Mouse (Mus musculus) kidney, adult 2 months (tissue): ENCODE measurements around the gene Etv3.
"Not testable (repeated sequence)": the region's sequence is repeated elsewhere in the genome, so short reads cannot be mapped to it uniquely, and the experiment has no call there.

Experiments used
- CTCF ChIP-seq: fragments of 200-500 bp; conservative IDR thresholded peaks from 2 replicates; pipeline ENCODE4 v1.5.1; 2011; ENCODE audit warnings: low read depth, mild to moderate bottlenecking, control low read depth, low read length, moderate library complexity, mixed read lengths; ENCODE audit not compliant: insufficient read depth, insufficient read length
- POLR2A ChIP-seq: fragments of 200-500 bp; IDR thresholded peaks from one replicate; pipeline ENCODE4 v1.6.1; 2011; ENCODE audit warnings: low read depth, low read length, control low read depth

GRCm38 (mm10) chr3:87554859-87555258 is 29.7 kb downstream of the Etv3 start:
- TF ChIP-seq CTCF, POLR2A: not testable (repeated sequence)
